Mouse (Mus musculus): ENCODE data around the gene Kcnk18.

- TF ChIP-seq CTCF (IDR thresholded peaks at IDR 0.05; ENCODE audit: low read depth) (no peak), EP300 (optimal IDR thresholded peaks at IDR 0.05) (no peak)
These were observed 47.2 kb upstream of the Kcnk18 start for GRCm38 (mm10) chr19:59171871-59172245.
